Mouse (Mus musculus) heart, adult 2 months (tissue): ENCODE measurements around the gene Casc3.

ENCODE experiments used
- CTCF ChIP-seq: fragments of 200-600 bp; IDR thresholded peaks from 2 replicates; pipeline ENCODE4 v1.8.1; 2022; ENCODE audit warnings: antibody characterized with exemption, mild to moderate bottlenecking, moderate library complexity
- POLR2A ChIP-seq: fragments of 200-500 bp; IDR thresholded peaks from 2 replicates; pipeline ENCODE4 v1.6.1; 2011; ENCODE audit warnings: mild to moderate bottlenecking, low read depth, low read length, control low read depth; ENCODE audit not compliant: insufficient read depth

GRCm38 (mm10) chr11:98846016-98846415 is 41.3 kb downstream of the Casc3 start:
- TF ChIP-seq POLR2A (no peak), CTCF (no peak)
